Mouse (Mus musculus) layer of hippocampus, adult 2 months (tissue): Measurements from ENCODE around the gene Brip1. TPM values are rescaled to one million over a fixed set of nuclear protein-coding genes. Genes with fewer than 3 reads are reported as not detected.

Source experiments
- DNase-seq, 2 experiments: peaks; one replicate each; pipeline ENCODE4 v3.0.0; 2022; ENCODE audit warnings: low spot score in 2 of 2
- H3K27ac ChIP-seq: fragments of 200-600 bp; 2 replicates; pipeline ENCODE4 v1.8.1; 2022
- H3K4me3 ChIP-seq: fragments of 200-600 bp; 2 replicates; pipeline ENCODE4 v1.8.1; 2022; ENCODE audit warnings: mild to moderate bottlenecking
- CTCF ChIP-seq: fragments of 200-600 bp; conservative IDR thresholded peaks from 2 replicates; pipeline ENCODE4 v1.8.1; 2022; ENCODE audit warnings: antibody characterized with exemption, mild to moderate bottlenecking, moderate library complexity
- total RNA-seq, 2 experiments: library from RNA; stranded (reverse); gene quantifications; 2 replicates each; pipeline ENCODE4 v1.2.3; 2021

Gene Brip1
- total RNA-seq, 2 experiments from 2014 or later = 0.34 to 0.64 TPM

GRCm38 (mm10) chr11:86039355-86039754 is 161.6 kb downstream of the Brip1 start:
- DNase-seq = no peak
- Histone ChIP-seq H3K4me3 (no peak overlapping the region), H3K27ac (no peak overlapping the region)
- TF ChIP-seq CTCF = no peak

DNA sequence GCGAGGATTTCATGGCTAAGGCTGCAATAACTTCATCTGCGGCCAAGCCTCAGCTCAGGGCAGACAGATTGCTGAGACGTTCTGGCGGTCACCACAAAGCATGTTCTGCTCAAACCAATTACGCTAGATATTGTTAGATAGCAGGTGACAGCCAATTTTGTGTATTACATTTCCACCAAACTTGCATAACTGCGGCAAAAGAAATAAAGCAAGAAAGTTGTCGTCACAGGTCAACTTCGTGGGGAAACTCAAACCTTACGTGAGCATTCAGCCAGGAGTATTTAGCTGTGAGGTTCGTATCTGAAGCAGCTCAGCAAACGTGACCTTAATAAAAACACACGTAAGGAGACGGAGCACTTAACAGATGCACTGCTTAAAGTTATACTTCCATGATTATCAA is 162.3 kb downstream of the Brip1 start:
- Histone ChIP-seq H3K27ac (no peak overlapping the region), H3K4me3 (no peak overlapping the region)
- DNase-seq = no peak
- TF ChIP-seq CTCF = no peak

DNA sequence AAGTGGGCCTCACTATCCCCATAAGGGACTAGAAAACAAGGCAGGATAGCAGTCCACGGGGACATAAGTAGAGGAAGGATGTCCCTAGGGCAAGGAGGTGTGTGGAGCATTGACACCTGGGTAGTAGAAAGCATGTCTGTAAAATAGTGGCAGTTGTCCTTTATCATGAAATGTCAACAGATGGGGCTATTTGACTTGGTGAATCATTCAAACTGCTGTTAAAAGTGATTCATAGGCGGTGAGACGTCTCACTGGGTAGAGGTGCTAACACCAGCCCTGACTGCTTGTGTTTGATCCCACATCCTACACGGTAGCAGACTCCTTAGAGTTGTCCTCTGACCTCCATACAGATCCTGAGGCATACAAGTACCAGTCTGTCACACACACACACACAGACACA is 168.1 kb downstream of the Brip1 start:
- TF ChIP-seq CTCF = no peak
- DNase-seq = no peak
- Histone ChIP-seq H3K4me3 (no peak overlapping the region), H3K27ac (no peak overlapping the region)

DNA sequence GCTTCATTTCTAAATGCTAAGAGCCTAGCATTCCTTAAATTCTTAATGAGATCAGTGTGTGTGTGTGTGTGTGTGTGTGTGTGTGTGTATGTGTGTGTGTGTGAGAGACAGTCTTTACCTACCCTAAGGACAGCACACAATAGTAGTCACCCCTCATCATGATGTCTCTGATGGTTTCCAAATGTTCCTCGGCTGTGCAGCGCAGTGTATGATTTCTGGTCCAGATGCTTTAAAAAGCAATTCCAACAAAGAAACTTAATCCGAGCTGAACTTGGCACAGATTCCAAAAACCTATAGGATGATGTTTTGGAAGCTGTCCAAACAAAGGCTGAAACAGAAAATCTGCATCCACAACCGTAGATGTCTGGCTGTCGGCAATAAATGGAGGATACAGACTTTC is 173.0 kb downstream of the Brip1 start:
- H3K27ac ChIP-seq = no peak overlapping the region
- no peak for DNase-seq
- TF ChIP-seq CTCF = no peak
- H3K4me3 ChIP-seq = no peak overlapping the region

GRCm38 (mm10) chr11:86026556-86027194 is 174.3 kb downstream of the Brip1 start:
- Histone ChIP-seq H3K27ac (no peak overlapping the region), H3K4me3 (no peak overlapping the region)
- DNase-seq = no peak
- TF ChIP-seq CTCF = no peak

DNA sequence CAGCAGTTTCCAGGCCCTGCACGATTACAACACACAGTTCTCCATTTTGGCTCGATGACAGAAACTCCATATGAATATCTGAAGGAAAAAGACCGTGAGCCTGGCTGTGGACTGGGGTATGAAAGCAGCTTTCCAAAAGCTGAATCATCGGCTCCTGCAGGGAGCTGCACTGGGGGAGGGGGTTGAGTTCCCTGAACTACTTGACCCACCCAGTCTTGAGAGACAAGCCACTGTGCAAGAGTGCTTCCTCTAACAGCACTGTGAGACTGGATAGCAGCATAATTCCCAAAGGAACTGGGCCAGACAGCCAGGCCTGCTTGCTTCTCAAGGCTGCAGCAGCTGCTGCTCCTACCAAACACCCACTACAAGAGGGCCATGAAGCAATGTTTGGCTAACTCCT is 178.6 kb downstream of the Brip1 start:
- no peak for TF ChIP-seq CTCF
- no peak for DNase-seq
- Histone ChIP-seq H3K4me3 (no peak overlapping the region), H3K27ac (no peak overlapping the region)

- H3K4me3 ChIP-seq = no peak overlapping the region
- no peak overlapping the region for H3K27ac ChIP-seq
- TF ChIP-seq CTCF = no peak
- DNase-seq = no peak
Measured at GRCm38 (mm10) chr11:86020033-86020432, 181.0 kb downstream of the Brip1 start.

- H3K4me3 ChIP-seq = no peak overlapping the region
- H3K27ac ChIP-seq = no peak overlapping the region
- no peak for TF ChIP-seq CTCF
- DNase-seq = no peak
Measured at GRCm38 (mm10) chr11:86016242-86016641, 184.8 kb downstream of the Brip1 start.

GRCm38 (mm10) chr11:86013087-86013486 is 187.9 kb downstream of the Brip1 start:
- no peak for DNase-seq
- H3K27ac ChIP-seq = no peak overlapping the region
- H3K4me3 ChIP-seq = no peak overlapping the region
- TF ChIP-seq CTCF = no peak

GRCm38 (mm10) chr11:86010458-86010857 is 190.5 kb downstream of the Brip1 start:
- TF ChIP-seq CTCF = no peak
- DNase-seq = no peak
- Histone ChIP-seq H3K27ac (no peak overlapping the region), H3K4me3 (no peak overlapping the region)

DNA sequence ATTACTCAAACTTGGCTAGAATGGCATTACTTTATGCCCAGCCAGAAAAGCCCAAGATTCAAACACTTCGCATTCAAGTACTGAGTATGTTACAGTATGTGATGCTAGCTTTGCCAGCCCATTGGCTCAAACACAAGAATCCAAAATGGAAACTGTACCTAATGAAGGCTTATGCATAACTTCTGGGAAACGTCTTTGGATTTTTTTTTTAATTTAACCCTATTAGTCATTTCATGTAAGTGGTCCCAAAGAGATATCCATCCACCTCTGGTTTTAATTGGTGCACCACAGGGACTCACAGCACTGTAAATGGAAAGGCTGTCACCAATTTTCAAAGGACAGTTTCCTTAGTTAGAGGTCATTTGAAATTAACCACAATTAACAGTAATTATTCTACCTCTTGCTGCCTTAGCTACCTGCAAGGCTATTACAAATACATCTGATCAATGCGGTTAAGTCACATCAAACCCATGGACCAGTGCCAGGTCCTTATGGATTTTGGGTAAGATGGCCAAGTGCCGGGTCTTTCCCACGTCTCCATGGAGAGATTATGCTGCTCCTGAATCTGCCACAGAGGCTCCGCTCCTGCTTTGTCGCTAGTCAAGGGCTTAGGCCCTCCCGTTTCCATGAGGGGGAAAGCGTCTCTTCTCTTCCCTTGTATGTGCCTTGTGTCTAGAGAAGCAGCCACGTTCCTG is 192.6 kb downstream of the Brip1 start:
- no peak for DNase-seq
- TF ChIP-seq CTCF = no peak
- no peak overlapping the region for H3K4me3 ChIP-seq
- H3K27ac ChIP-seq = no peak overlapping the region

Other genes with a start within 250 kb of the Brip1 start
- gene Ints2, start 56.4 kb upstream of the Brip1 start, total RNA-seq = 10 to 100 TPM; 24.9 to 28.8 TPM
- gene Med13, start 156.4 kb upstream of the Brip1 start, total RNA-seq = 10 to 100 TPM; 49.8 to 56.6 TPM